Mouse (Mus musculus) gastrocnemius, adult 18-20 months (tissue): Measurements from ENCODE around the gene Cep126. TPM values are rescaled to one million over a fixed set of nuclear protein-coding genes. Genes with fewer than 3 reads are reported as not detected.

Experiments
- total RNA-seq, 2 experiments: library from RNA; stranded (reverse); gene quantifications; 2 replicates each; pipeline ENCODE4 v1.2.3; 2021

The Cep126 gene
- total RNA-seq, 2 experiments from 2014 or later: 0.71 to 1.1 TPM

Other genes with a start within 250 kb of the Cep126 start
- gene Yap1, start 129.7 kb downstream of the Cep126 start, total RNA-seq: 10 to 100 TPM; 36.9 to 40.5 TPM
- under 1 TPM; 0.50 to 0.64 TPM for gene Cfap300, start 91.5 kb downstream of the Cep126 start, total RNA-seq